Mouse (Mus musculus): ENCODE measurements around the gene Gmcl1. TPM values are rescaled to one million over a fixed set of nuclear protein-coding genes. Genes with fewer than 3 reads are reported as not detected.

The Gmcl1 gene
- polyA plus RNA-seq, 1 experiment from 2014 or later, result 27.9 TPM

DNA sequence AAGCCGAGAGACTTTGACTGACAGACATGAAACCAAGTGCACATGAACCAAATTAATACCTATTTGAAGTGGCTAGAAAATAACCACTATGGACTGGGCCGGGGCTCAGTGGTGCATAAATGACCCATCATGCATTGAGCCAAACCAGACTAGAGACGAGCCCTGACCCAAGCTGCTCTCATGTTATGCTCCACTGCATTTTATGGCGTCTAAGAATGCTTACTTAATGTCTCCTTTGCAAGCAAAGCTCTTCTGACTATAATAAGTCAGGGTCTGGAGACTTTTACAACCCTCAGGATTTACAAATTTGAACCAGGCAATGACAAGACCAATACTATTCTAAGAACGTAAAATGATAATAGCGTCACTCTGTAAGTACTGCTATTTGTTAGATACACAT lies 54.8 kb downstream of the Gmcl1 start:
- Histone ChIP-seq H3K9ac (ENCODE audit: low read depth, low read length) (no peak overlapping the region), H3K4me1 (ENCODE audit: control insufficient read depth, insufficient read depth, low read length) (peaks cover 2% of the 10 kb centered on the region), H3K27ac (ENCODE audit: low read length) (no peak overlapping the region), H3K27me3 (ENCODE audit: control insufficient read depth, insufficient read depth, low read depth, low read length) (no peaks in the 10 kb centered on the region), H3K36me3 (ENCODE audit: control insufficient read depth, insufficient read depth, low read length) (peaks cover 46% of the 10 kb centered on the region), H3K9me3 (replicated peaks; ENCODE audit: control insufficient read depth, low read length, poor library complexity, severe bottlenecking) (no peaks in the 10 kb centered on the region), H3K4me2 (ENCODE audit: low read length) (no peak overlapping the region), H3K4me3 (ENCODE audit: low read depth, low read length) (no peak overlapping the region)
- WGBS, result 83% methylated on average over 6 of the region's 6 CpGs
- no peak for ATAC-seq

DNA sequence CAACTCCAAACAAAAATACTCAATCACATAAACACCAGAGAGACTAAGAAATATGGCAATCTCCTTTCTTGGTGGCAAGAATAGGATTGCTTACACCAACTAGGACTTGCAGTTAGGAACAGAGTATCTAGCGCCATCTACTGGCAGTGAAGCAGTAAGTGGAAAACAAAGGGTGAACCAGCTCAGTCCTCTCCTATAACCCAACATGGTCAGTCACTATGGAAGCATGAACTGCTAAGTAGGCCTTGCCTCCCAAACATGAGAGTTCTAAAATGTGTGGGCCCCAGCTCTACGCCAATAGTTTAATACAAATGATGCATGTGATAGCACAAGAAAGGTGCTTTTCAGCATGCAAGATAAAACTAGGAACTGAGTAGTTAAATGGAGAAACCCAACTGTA lies 62.3 kb downstream of the Gmcl1 start:
- Histone ChIP-seq H3K4me3 (ENCODE audit: low read depth, low read length) (no peak overlapping the region), H3K27me3 (ENCODE audit: control insufficient read depth, insufficient read depth, low read depth, low read length) (no peaks in the 10 kb centered on the region), H3K27ac (ENCODE audit: low read length) (0 out of 2 replicates have a peak overlapping the region, but pooled peaks have one; percentile 42), H3K9me3 (replicated peaks; ENCODE audit: control insufficient read depth, low read length, poor library complexity, severe bottlenecking) (no peaks in the 10 kb centered on the region), H3K4me2 (ENCODE audit: low read length) (no peak overlapping the region), H3K4me1 (ENCODE audit: control insufficient read depth, insufficient read depth, low read length) (peaks cover 29% of the 10 kb centered on the region), H3K9ac (ENCODE audit: low read depth, low read length) (no peak overlapping the region), H3K36me3 (ENCODE audit: control insufficient read depth, insufficient read depth, low read length) (peaks cover 8% of the 10 kb centered on the region)
- WGBS, result 12% methylated on average over 2 of the region's 2 CpGs
- no peak for ATAC-seq

DNA sequence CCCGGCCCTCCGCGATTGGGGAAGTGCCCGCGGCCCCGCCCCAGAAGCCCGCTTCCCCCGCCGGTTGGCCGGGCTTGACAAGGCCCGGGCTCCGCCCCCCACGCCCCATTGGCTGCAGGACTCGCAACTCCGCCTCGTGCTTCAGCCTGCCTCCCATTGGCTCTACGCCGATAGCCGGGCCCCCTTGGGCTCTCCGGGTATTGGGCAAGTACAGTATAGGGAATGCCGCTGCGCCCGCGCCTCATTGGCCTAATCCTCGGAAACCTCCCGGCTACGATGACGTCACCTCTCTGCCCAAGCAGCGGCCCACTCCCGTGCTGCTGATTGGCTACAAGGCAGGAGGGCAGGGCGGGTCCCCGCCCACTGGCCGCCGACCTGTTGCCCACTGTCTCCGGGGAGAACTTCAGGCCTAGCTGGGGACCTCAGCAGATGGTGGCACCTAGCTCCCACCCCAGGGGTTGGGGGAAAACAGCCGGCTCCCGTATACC lies 63.9 kb downstream of the Gmcl1 start:
- H3K27me3 ChIP-seq (ENCODE audit: control insufficient read depth, insufficient read depth, low read depth, low read length), result no peaks in the 10 kb centered on the region
- peaks cover 29% of the 10 kb centered on the region for H3K4me1 ChIP-seq (ENCODE audit: control insufficient read depth, insufficient read depth, low read length)
- peak overlapping the region; percentile 65 for H3K27ac ChIP-seq (ENCODE audit: low read length)
- no peaks in the 10 kb centered on the region for H3K9me3 ChIP-seq (replicated peaks; ENCODE audit: control insufficient read depth, low read length, poor library complexity, severe bottlenecking)
- H3K4me2 ChIP-seq (ENCODE audit: low read length), result peak overlapping the region; percentile 88
- H3K4me3 ChIP-seq (ENCODE audit: low read depth, low read length), result peak overlapping the region; percentile 97
- ATAC-seq, result peak; percentile 100
- H3K9ac ChIP-seq (ENCODE audit: low read depth, low read length), result peak overlapping the region; percentile 89
- under 1% methylated on average over 34 of the region's 37 CpGs for WGBS
- H3K36me3 ChIP-seq (ENCODE audit: control insufficient read depth, insufficient read depth, low read length), result peaks cover 2% of the 10 kb centered on the region

DNA sequence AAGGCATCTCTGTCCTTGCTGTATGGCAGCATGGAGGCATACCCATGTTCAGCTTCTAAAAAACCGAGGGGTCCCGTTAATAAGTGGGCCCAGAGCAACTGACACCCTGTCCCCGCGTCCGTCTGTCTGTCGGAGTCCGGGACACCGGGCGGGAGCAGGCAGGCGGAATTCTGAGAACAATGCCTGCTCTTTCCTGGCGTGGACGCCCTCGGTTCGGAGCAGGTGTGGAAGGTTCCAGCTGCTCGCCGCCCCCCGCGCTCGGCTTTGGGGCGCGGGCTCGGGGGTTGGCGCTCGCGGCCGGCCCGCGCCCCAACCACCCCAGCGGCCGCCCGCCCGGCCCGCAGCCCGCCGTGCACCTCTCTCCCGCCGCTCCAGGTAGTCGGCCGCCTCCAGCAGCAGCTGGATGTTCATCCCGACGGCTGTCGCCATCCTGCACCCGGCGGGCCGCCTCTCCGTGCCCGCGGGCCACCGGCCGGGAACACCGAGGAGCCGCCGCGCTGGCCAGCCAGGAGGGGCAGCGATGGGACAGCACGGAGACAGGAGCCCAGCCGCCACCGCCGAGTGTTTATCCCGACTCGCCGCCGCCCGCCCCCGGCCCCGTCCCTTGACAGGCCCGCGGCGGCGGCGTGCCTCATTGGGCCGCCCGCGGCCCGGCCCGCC lies 64.5 kb downstream of the Gmcl1 start, which contains the start of gene Mxd1:
Gene Mxd1 (minus strand): TSS at position 582 of the 660 bp plus-strand sequence.
- Histone ChIP-seq H3K4me1 (ENCODE audit: control insufficient read depth, insufficient read depth, low read length) (peaks cover 29% of the 10 kb centered on the region), H3K4me3 (ENCODE audit: low read depth, low read length) (peak within 1 kb of the TSS; percentile 97), H3K27ac (ENCODE audit: low read length) (peak within 1 kb of the TSS; percentile 75), H3K27me3 (ENCODE audit: control insufficient read depth, insufficient read depth, low read depth, low read length) (no peaks in the 10 kb centered on the region), H3K9me3 (replicated peaks; ENCODE audit: control insufficient read depth, low read length, poor library complexity, severe bottlenecking) (no peaks in the 10 kb centered on the region), H3K9ac (ENCODE audit: low read depth, low read length) (peak within 1 kb of the TSS; percentile 89), H3K4me2 (ENCODE audit: low read length) (peak within 1 kb of the TSS; percentile 88), H3K36me3 (ENCODE audit: control insufficient read depth, insufficient read depth, low read length) (no peaks in the 10 kb centered on the region; the same call in 1 of the 2 replicates)
- WGBS, result under 1% methylated on average over 46 of the region's 76 CpGs
- ATAC-seq, result no peak; the same call in 1 of the 2 replicates

DNA sequence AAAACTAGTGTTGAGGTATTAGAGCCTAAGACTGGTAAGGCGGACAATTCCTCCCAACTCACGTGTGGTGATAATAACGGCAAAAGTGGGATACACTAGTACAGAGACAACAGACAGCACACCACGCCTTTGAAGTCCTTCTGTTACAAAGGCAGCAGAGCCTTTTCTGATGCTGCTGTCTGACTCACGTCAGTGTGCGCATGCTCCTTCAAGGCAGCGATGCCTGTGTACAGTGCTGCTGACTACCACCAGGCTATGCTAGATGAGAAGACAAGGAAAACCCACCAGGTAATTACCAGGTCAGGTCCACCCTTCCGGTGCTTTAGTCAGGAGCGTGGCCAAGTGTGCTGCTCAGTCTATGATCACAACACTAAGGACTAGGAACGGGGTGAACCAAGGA lies 66.1 kb downstream of the Gmcl1 start:
- peaks cover 6% of the 10 kb centered on the region for H3K36me3 ChIP-seq (ENCODE audit: control insufficient read depth, insufficient read depth, low read length)
- 89% methylated on average over 10 of the region's 10 CpGs for WGBS
- no peak overlapping the region for H3K27ac ChIP-seq (ENCODE audit: low read length)
- peak overlapping the region; percentile 39; the same call in 1 of the 2 replicates for H3K9ac ChIP-seq (ENCODE audit: low read depth, low read length)
- H3K9me3 ChIP-seq (replicated peaks; ENCODE audit: control insufficient read depth, low read length, poor library complexity, severe bottlenecking), result no peaks in the 10 kb centered on the region
- no peak overlapping the region for H3K4me3 ChIP-seq (ENCODE audit: low read depth, low read length)
- H3K4me1 ChIP-seq (ENCODE audit: control insufficient read depth, insufficient read depth, low read length), result peaks cover 29% of the 10 kb centered on the region
- no peak for ATAC-seq
- peak overlapping the region; percentile 67 for H3K4me2 ChIP-seq (ENCODE audit: low read length)
- H3K27me3 ChIP-seq (ENCODE audit: control insufficient read depth, insufficient read depth, low read depth, low read length), result no peaks in the 10 kb centered on the region

DNA sequence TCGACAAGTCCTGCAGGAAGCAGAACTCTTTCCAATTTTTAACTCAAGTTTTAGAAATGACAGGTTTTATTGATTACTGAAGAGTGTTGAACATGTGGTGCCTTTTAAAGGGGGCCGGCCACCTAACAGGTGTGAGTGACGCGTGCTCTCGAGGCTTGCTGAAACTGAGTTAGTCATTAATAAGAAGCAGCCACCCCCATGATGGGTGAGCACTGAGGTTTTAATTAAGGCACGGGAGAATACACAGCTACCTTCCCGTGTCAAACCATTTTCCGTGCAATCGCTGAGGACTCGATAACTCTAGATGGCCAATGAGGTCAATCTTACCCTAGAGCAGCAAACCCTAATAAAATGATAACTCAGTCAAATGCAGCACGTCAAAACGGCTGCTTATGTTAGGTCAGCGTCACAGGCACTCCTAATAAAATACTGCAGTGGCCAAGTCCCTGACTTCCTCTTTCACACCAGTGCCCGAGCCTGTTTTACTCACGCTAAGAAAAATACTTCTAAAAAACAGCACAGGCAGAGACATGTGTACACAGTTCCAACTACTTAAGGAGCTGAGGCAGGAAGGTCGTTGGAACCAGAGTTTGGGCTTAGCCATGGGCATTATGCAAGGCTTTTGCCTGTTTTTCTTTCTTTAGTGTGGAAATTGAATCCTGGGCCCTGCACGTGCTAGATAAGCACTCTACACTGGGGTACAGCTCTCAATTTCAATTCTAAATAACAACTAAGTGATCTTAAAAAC lies 67.4 kb downstream of the Gmcl1 start:
- Histone ChIP-seq H3K4me2 (ENCODE audit: low read length) (no peak overlapping the region), H3K27ac (ENCODE audit: low read length) (no peak overlapping the region), H3K27me3 (ENCODE audit: control insufficient read depth, insufficient read depth, low read depth, low read length) (no peaks in the 10 kb centered on the region), H3K4me3 (ENCODE audit: low read depth, low read length) (no peak overlapping the region), H3K9ac (ENCODE audit: low read depth, low read length) (no peak overlapping the region), H3K36me3 (ENCODE audit: control insufficient read depth, insufficient read depth, low read length) (peaks cover 16% of the 10 kb centered on the region), H3K4me1 (ENCODE audit: control insufficient read depth, insufficient read depth, low read length) (peaks cover 29% of the 10 kb centered on the region), H3K9me3 (replicated peaks; ENCODE audit: control insufficient read depth, low read length, poor library complexity, severe bottlenecking) (no peaks in the 10 kb centered on the region)
- ATAC-seq, result no peak
- WGBS, result 87% methylated on average over 17 of the region's 17 CpGs

DNA sequence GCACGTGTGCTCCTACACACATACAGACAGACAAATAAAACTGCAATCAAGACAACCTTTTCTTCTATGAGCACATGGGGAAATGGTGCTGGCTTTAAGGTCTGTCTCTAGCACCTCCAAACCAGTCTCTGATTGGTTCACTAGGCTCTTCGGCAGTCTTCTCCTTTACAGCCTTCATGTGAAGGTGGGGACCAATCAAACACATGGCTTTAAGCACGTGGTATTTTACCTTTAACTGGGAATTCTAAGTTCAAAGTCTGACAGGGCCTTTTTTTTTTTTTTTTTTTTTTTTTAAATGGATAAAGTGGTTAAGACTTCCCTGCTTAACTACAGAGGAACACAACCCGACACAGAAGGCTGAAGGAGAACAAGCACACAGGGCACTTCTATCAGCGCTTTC lies 68.1 kb downstream of the Gmcl1 start:
- Histone ChIP-seq H3K4me3 (ENCODE audit: low read depth, low read length) (no peak overlapping the region), H3K9ac (ENCODE audit: low read depth, low read length) (no peak overlapping the region), H3K27ac (ENCODE audit: low read length) (no peak overlapping the region), H3K4me1 (ENCODE audit: control insufficient read depth, insufficient read depth, low read length) (peaks cover 26% of the 10 kb centered on the region), H3K9me3 (replicated peaks; ENCODE audit: control insufficient read depth, low read length, poor library complexity, severe bottlenecking) (no peaks in the 10 kb centered on the region), H3K4me2 (ENCODE audit: low read length) (no peak overlapping the region), H3K36me3 (ENCODE audit: control insufficient read depth, insufficient read depth, low read length) (peaks cover 16% of the 10 kb centered on the region), H3K27me3 (ENCODE audit: control insufficient read depth, insufficient read depth, low read depth, low read length) (no peaks in the 10 kb centered on the region)
- no peak for ATAC-seq
- 83% methylated on average over 5 of the region's 5 CpGs for WGBS

DNA sequence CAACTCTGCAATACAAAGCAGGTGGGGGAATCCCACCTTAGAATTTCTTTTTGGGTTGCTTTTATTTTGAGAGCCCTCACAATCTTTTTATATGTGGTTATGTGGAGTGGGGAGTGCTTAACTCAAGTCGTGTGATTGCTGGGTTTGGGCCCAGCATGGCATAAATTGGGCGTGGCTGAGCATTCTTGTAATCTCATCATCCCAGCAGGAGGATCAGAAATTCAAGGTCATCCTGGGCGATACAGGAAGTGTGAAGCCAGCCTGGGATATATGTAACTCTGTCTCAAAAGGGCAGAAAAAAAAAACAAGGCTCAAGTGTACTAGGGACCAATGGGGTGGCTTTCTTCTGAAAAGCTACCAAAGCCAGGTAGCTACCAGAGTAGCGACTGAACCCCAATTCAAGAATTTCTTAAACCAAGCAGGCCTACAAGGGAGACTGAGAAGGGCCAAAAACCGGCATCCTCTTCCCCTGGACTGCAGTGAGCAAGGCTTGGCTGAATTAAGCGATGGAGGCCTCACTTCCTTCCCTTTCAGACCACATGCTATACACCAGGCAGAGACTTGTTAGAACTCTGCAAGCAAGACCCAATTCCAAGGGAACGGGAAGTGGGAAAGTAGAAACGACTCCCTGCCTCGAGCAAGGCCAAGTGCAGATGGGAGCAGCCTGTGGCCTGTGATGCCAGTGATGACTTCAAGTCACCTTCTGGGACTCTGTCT lies 72.9 kb downstream of the Gmcl1 start:
- peaks cover 19% of the 10 kb centered on the region for H3K36me3 ChIP-seq (ENCODE audit: control insufficient read depth, insufficient read depth, low read length)
- H3K9ac ChIP-seq (ENCODE audit: low read depth, low read length), result no peak overlapping the region
- H3K27me3 ChIP-seq (ENCODE audit: control insufficient read depth, insufficient read depth, low read depth, low read length), result no peaks in the 10 kb centered on the region
- H3K27ac ChIP-seq (ENCODE audit: low read length), result no peak overlapping the region
- ATAC-seq, result no peak
- WGBS, result 75% methylated on average over 9 of the region's 9 CpGs
- H3K4me2 ChIP-seq (ENCODE audit: low read length), result no peak overlapping the region
- no peak overlapping the region for H3K4me3 ChIP-seq (ENCODE audit: low read depth, low read length)
- H3K4me1 ChIP-seq (ENCODE audit: control insufficient read depth, insufficient read depth, low read length), result no peaks in the 10 kb centered on the region
- H3K9me3 ChIP-seq (replicated peaks; ENCODE audit: control insufficient read depth, low read length, poor library complexity, severe bottlenecking), result no peaks in the 10 kb centered on the region
